Mouse (Mus musculus) embryonic fibroblast, embryonic 13.5 days (primary cell): ENCODE data around the gene Pctp.

Experiments
- CTCF ChIP-seq: IDR thresholded peaks from 2 replicates; pipeline ENCODE4 v1.5.1; 2011; ENCODE audit warnings: mild to moderate bottlenecking, control low read depth, low read length, moderate library complexity, borderline replicate concordance; ENCODE audit not compliant: insufficient read depth
- POLR2A ChIP-seq: IDR thresholded peaks from 2 replicates; pipeline ENCODE4 v1.6.1; 2011; ENCODE audit warnings: low read depth, mild to moderate bottlenecking, control low read depth, low read length, moderate library complexity

DNA sequence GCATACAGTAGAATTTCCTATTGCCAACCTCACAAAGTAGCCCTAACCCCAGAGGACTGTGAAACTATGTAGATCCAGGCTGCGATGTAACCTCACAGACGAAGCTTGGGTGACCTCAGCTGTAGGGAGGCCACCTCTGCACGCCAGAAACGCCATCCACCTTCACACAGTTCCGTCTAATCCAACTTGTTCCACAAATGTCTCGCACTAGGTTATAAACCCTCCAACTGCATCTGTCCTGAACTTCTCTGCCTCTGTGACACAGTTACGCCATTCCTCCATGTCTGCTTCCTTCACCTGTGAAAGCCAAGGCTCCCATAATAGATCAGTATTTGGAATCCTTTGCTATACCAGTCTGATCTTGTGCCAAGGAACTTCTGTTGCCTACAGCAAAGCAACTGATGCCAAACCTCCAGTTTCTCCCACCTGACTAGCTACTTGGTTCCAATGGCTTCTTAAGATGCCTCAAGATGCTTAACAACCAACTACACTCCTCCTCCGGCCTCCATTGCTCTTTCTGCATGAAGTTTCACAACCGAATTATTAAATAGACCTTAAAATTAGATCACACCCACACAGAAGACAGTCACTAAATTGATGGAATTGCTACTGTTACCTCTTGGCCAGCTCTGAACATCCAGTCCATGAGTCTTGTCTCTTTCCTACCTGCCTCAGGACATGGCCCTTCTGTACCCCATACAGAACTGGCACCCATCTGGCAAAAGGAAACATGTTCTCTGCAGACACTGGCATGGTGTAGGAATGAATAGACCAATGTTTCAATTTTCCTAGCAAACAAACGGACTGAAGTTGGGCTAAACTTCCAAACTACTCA, 1.1 kb downstream of the Pctp start:
- no peak for TF ChIP-seq POLR2A
- TF ChIP-seq CTCF: no peak
